Mouse (Mus musculus): ENCODE results near the gene Sox5. TPM values are rescaled to one million over a fixed set of nuclear protein-coding genes. Genes with fewer than 3 reads are reported as not detected.

Sox5 gene
- polyA plus RNA-seq, 1 experiment from 2014 or later, result 29.7 TPM

DNA sequence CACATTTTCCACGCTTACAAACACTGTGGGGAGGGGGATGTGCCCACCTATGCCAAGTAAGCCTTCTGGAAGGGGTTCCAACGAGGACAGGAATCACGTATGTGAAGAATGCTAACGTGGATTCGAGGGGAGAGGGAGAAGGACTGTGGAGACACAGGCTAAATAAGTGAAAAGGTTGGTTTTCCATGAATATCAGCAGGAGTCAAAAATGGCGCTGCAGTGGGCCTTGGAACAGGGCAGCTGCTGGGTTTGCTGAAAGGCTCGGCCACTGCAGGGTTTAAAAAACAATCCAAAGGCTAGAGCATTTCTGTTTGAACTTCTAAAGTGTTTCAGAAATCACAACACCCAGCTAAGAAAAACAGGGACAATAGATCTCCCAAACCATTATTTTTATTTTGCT, 308.3 kb downstream of the Sox5 start:
- no peak for DNase-seq
- Histone ChIP-seq H3K4me2 (ENCODE audit: low read length) (no peak overlapping the region), H3K36me3 (ENCODE audit: control insufficient read depth, insufficient read depth, low read length) (no peaks in the 10 kb centered on the region), H3K9ac (replicated peaks; ENCODE audit: low read length) (no peak overlapping the region), H3K4me3 (replicated peaks; ENCODE audit: low read depth, low read length) (no peak overlapping the region), H3K27me3 (ENCODE audit: control insufficient read depth, insufficient read depth, low read length) (no peaks in the 10 kb centered on the region), H3K4me1 (ENCODE audit: control insufficient read depth, insufficient read depth, low read length) (no peaks in the 10 kb centered on the region), H3K9me3 (ENCODE audit: control insufficient read depth, low read length) (no peaks in the 10 kb centered on the region), H3K27ac (replicated peaks; ENCODE audit: low read depth, low read length) (no peak overlapping the region)
- WGBS, result 79% methylated on average over 7 of the region's 7 CpGs
- no peak for ATAC-seq (ENCODE audit: low FRiP score, low TSS enrichment)

DNA sequence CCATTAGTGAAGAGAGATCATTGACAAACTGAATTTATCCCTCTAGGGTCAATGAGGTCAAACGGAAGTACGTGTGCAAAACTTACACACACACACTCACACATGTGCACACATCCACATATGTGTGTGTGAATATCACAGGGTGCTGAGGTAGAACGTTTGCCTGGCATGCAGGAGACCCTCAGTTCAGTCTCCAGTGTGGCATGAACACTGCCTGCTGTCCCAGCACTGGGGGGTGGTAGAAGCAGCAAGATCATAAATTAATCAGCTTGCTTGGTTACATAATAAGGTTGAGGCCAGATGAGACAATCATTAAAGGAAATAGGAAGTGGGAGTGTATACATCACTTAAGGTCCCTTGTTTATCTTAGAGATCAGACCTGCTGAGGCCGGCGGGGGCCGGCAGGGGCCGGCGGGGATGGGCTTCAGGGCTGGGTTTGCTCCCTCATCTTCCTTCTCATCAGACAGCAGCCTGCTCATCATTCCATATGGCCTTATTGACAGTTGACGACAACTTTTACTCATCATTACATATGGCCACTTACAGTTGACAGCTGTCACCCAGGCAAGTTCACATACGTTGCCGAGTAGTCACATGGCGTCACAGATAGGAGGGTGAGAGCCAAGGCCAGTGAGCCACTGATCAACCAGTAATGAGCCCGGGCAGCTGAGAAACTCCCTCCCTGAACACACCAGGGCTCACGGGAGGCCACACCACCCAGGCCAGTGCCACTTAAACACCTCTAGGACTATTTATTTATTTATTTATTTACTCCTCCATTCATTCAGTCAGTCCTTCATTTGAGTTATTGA, 309.5 kb downstream of the Sox5 start:
- H3K9ac ChIP-seq (replicated peaks; ENCODE audit: low read length), result no peak overlapping the region
- 71% methylated on average over 14 of the region's 14 CpGs for WGBS
- no peak overlapping the region for H3K4me3 ChIP-seq (replicated peaks; ENCODE audit: low read depth, low read length)
- no peak overlapping the region for H3K27ac ChIP-seq (replicated peaks; ENCODE audit: low read depth, low read length)
- H3K4me1 ChIP-seq (ENCODE audit: control insufficient read depth, insufficient read depth, low read length), result no peaks in the 10 kb centered on the region
- no peaks in the 10 kb centered on the region for H3K27me3 ChIP-seq (ENCODE audit: control insufficient read depth, insufficient read depth, low read length)
- H3K4me2 ChIP-seq (ENCODE audit: low read length), result no peak overlapping the region
- ATAC-seq (ENCODE audit: low FRiP score, low TSS enrichment) (no peak), DNase-seq (no peak)
- H3K36me3 ChIP-seq (ENCODE audit: control insufficient read depth, insufficient read depth, low read length), result no peaks in the 10 kb centered on the region
- no peaks in the 10 kb centered on the region for H3K9me3 ChIP-seq (ENCODE audit: control insufficient read depth, low read length)

DNA sequence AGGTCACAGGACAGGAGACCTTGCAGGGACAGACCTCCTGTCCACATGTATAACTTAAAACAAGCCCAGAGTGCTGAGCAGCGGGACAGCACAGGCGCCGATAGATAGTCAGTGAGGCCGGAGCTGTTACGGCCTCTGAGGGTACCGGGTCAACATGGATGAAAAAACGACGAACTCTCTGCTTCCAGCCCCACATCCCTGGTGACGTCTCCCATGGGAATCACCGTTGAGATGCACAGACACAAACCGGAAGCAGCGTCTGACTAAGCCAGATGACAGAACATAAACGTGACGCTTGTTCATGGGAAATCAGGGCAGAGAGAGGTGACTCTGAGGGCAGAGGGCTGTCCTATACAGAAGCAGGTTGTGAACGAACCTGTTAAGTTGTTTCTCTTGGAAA, 315.1 kb downstream of the Sox5 start:
- no peak for DNase-seq
- Histone ChIP-seq H3K4me2 (ENCODE audit: low read length) (no peak overlapping the region), H3K9ac (replicated peaks; ENCODE audit: low read length) (no peak overlapping the region), H3K4me1 (ENCODE audit: control insufficient read depth, insufficient read depth, low read length) (no peaks in the 10 kb centered on the region), H3K27ac (replicated peaks; ENCODE audit: low read depth, low read length) (no peak overlapping the region), H3K4me3 (replicated peaks; ENCODE audit: low read depth, low read length) (no peak overlapping the region), H3K36me3 (ENCODE audit: control insufficient read depth, insufficient read depth, low read length) (no peaks in the 10 kb centered on the region), H3K9me3 (ENCODE audit: control insufficient read depth, low read length) (no peaks in the 10 kb centered on the region), H3K27me3 (ENCODE audit: control insufficient read depth, insufficient read depth, low read length) (no peaks in the 10 kb centered on the region)
- ATAC-seq (ENCODE audit: low FRiP score, low TSS enrichment), result no peak
- WGBS, result 73% methylated on average over 15 of the region's 15 CpGs

DNA sequence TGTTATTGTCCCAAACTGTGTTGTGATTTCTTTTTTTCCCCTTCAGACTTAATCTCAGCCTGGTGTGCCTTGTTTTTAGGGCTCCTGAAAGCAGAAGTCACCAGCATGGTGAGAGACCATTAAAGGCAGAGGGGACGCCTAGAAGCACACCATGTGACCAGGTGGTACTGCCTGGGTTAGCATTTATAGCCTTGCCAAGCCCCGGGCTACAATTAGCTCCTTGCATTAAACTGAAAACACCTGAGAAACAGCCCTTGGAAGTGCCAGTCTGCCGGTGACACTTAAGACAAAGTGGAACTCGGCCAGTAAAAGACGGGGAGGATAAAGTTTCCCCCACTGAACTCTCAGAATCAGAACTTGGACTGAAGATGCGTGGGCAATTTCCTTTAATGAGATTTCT, 318.1 kb downstream of the Sox5 start:
- no peak overlapping the region for H3K4me3 ChIP-seq (replicated peaks; ENCODE audit: low read depth, low read length)
- no peak for DNase-seq
- H3K36me3 ChIP-seq (ENCODE audit: control insufficient read depth, insufficient read depth, low read length), result no peaks in the 10 kb centered on the region
- no peak overlapping the region for H3K9ac ChIP-seq (replicated peaks; ENCODE audit: low read length)
- ATAC-seq (ENCODE audit: low FRiP score, low TSS enrichment), result no peak
- no peaks in the 10 kb centered on the region for H3K27me3 ChIP-seq (ENCODE audit: control insufficient read depth, insufficient read depth, low read length)
- no peak overlapping the region for H3K27ac ChIP-seq (replicated peaks; ENCODE audit: low read depth, low read length)
- no peaks in the 10 kb centered on the region for H3K4me1 ChIP-seq (ENCODE audit: control insufficient read depth, insufficient read depth, low read length)
- no peak overlapping the region for H3K4me2 ChIP-seq (ENCODE audit: low read length)
- no peaks in the 10 kb centered on the region for H3K9me3 ChIP-seq (ENCODE audit: control insufficient read depth, low read length)
- WGBS, result 86% methylated on average over 6 of the region's 6 CpGs

DNA sequence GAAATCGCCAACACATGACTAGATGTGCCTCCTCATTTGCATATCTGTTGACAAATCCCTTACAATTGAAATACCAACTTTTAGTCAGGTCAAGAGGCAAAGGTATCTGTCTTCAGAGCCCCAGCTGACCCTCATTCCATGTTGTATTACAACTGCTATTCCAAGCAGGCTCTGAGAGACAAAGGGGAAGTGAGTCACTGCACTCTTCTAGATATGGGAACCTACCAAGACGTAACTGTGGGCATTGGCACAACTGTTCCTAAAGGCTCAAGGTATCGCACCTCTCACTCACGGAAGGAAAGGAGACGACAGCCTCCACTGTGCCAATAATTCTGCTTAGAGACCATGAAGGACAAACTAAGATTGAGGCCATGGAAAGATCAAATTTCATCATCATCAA, 318.5 kb downstream of the Sox5 start:
- Histone ChIP-seq H3K4me1 (ENCODE audit: control insufficient read depth, insufficient read depth, low read length) (no peaks in the 10 kb centered on the region), H3K9me3 (ENCODE audit: control insufficient read depth, low read length) (no peaks in the 10 kb centered on the region), H3K27me3 (ENCODE audit: control insufficient read depth, insufficient read depth, low read length) (no peaks in the 10 kb centered on the region), H3K36me3 (ENCODE audit: control insufficient read depth, insufficient read depth, low read length) (no peaks in the 10 kb centered on the region), H3K4me3 (replicated peaks; ENCODE audit: low read depth, low read length) (no peak overlapping the region), H3K27ac (replicated peaks; ENCODE audit: low read depth, low read length) (no peak overlapping the region), H3K4me2 (ENCODE audit: low read length) (no peak overlapping the region), H3K9ac (replicated peaks; ENCODE audit: low read length) (no peak overlapping the region)
- no peak for ATAC-seq (ENCODE audit: low FRiP score, low TSS enrichment)
- 91% methylated on average over 5 of the region's 5 CpGs for WGBS
- DNase-seq, result no peak

DNA sequence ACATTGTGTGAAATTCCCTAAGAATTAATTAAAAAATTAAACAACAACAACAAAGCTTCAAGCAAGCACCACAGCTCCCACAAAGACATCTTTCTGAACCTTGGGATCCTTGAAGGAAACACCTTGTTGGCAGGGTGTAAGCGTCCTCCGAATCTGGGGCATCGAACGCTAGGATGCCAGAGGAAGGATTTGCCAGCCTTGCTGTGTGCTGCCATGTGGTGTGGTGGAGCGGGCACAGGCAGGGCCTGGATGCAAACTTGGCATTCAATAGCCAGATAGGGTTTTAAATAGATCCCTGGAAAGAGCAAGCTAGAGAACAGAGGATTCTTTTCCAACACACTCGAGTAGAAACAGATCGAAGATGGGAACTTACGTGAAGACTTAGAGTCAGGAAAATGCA, 322.3 kb downstream of the Sox5 start:
- peaks cover 5% of the 10 kb centered on the region; the same call in 1 of the 2 replicates for H3K4me1 ChIP-seq (ENCODE audit: control insufficient read depth, insufficient read depth, low read length)
- WGBS, result 96% methylated on average over 8 of the region's 8 CpGs
- no peak overlapping the region for H3K27ac ChIP-seq (replicated peaks; ENCODE audit: low read depth, low read length)
- no peak overlapping the region for H3K9ac ChIP-seq (replicated peaks; ENCODE audit: low read length)
- no peaks in the 10 kb centered on the region for H3K9me3 ChIP-seq (ENCODE audit: control insufficient read depth, low read length)
- no peak for DNase-seq
- H3K27me3 ChIP-seq (ENCODE audit: control insufficient read depth, insufficient read depth, low read length), result no peaks in the 10 kb centered on the region
- H3K4me3 ChIP-seq (replicated peaks; ENCODE audit: low read depth, low read length), result no peak overlapping the region
- no peak overlapping the region for H3K4me2 ChIP-seq (ENCODE audit: low read length)
- ATAC-seq (ENCODE audit: low FRiP score, low TSS enrichment), result no peak
- no peaks in the 10 kb centered on the region for H3K36me3 ChIP-seq (ENCODE audit: control insufficient read depth, insufficient read depth, low read length)

DNA sequence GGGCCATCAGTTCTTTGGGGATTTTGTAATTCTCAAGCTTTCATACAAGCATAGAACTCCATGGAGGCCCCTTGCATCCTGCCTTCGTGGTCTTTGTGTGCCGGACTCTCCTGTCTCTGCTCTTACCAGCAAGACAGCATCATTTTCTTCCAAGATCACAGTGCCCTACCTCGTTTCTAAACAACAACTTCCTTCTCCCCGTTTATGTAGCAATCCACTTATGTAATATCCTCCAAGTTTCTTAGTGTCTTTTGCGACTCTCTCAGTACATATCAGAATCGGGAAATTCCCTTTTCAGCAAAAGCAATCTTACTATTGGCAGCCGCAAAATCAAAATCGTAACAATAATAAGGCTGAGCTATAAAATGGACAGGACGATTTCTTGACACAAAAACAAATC, 324.3 kb downstream of the Sox5 start:
- DNase-seq (no peak), ATAC-seq (ENCODE audit: low FRiP score, low TSS enrichment) (no peak)
- Histone ChIP-seq H3K36me3 (ENCODE audit: control insufficient read depth, insufficient read depth, low read length) (no peaks in the 10 kb centered on the region), H3K27ac (replicated peaks; ENCODE audit: low read depth, low read length) (no peak overlapping the region), H3K27me3 (ENCODE audit: control insufficient read depth, insufficient read depth, low read length) (no peaks in the 10 kb centered on the region), H3K4me1 (ENCODE audit: control insufficient read depth, insufficient read depth, low read length) (peaks cover 12% of the 10 kb centered on the region; the same call in 1 of the 2 replicates), H3K9ac (replicated peaks; ENCODE audit: low read length) (no peak overlapping the region), H3K9me3 (ENCODE audit: control insufficient read depth, low read length) (no peaks in the 10 kb centered on the region), H3K4me3 (replicated peaks; ENCODE audit: low read depth, low read length) (no peak overlapping the region), H3K4me2 (ENCODE audit: low read length) (no peak overlapping the region)
- 94% methylated on average over 9 of the region's 9 CpGs for WGBS

DNA sequence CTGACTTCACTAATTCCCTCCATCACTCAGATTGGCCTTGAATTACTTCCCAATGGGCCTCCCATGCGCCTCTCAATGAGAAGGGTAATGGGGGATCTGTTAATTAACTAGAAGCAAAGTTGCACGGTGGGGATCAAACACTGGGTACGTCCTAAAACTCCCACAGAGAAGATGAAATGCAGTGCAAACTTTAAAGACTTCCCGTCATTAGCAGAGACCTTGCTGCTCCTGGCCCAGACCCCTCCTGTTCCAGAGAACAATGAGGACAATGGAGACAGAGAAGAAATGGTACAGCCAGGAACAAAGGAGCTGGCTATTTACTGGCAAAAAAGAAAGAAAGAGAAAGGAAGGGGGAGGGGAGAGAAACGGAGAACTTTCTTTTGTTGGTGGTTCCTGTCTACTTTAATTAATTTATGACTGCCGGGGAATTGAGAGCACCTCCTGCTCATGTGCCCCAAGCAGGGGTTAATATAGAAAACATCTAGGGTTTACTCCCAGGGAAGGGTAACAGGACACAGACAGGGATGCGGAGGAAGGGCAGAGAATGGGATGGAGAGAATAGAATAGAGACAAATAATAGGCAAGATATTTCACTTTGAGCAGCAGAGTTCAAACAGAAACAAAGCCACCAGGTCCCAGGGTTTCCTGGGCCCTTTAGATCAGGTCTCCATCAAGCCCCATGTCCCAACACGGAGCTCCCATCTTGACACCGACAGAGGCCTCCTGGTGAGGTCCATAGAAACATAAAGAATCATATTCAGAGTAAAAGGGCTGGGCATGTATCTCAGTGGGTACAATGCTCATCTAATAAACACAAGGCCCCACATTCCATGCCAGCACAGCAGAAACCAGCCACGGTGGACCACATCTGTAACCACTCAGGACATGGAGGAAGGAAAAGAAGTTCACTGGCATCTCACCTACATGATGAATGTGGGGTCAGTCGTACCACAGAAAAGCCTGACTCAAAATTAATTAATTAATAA, 327.2 kb downstream of the Sox5 start:
- ATAC-seq (ENCODE audit: low FRiP score, low TSS enrichment) (no peak; the same call in 1 of the 2 replicates), DNase-seq (peak; percentile 44)
- 18% methylated on average over 11 of the region's 11 CpGs for WGBS
- Histone ChIP-seq H3K27ac (replicated peaks; ENCODE audit: low read depth, low read length) (peak overlapping the region; percentile 20; the same call in 1 of the 2 replicates), H3K36me3 (ENCODE audit: control insufficient read depth, insufficient read depth, low read length) (no peaks in the 10 kb centered on the region), H3K9ac (replicated peaks; ENCODE audit: low read length) (no peak overlapping the region), H3K27me3 (ENCODE audit: control insufficient read depth, insufficient read depth, low read length) (no peaks in the 10 kb centered on the region), H3K4me2 (ENCODE audit: low read length) (no peak overlapping the region), H3K9me3 (ENCODE audit: control insufficient read depth, low read length) (no peaks in the 10 kb centered on the region), H3K4me3 (replicated peaks; ENCODE audit: low read depth, low read length) (no peak overlapping the region), H3K4me1 (ENCODE audit: control insufficient read depth, insufficient read depth, low read length) (peaks cover 12% of the 10 kb centered on the region; the same call in 1 of the 2 replicates)

Data from midbrain, embryonic 14.5 days (tissue).